Mouse (Mus musculus): ENCODE measurements around the gene Tmcc2. TPM values are rescaled to one million over a fixed set of nuclear protein-coding genes. Genes with fewer than 3 reads are reported as not detected.

The Tmcc2 gene
- polyA plus RNA-seq, 1 experiment, result 35.2 TPM

DNA sequence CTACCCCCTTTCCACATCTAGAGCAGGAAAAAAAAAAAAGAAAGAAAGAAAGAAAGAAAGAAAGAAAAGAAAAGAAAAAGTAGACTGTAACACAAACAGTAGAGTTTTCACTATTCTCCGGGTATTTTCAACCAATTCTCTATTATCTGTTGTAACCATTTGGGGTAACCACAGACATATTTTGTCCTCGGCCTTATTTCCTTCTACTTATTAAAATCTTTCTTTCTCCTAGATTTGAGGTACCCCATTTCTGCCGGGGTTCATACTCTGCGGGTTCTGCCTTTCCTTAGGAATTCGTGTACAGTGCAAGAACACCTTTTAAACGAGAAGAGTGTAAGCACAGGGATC lies 25.8 kb upstream of the Tmcc2 start:
- Histone ChIP-seq H3K4me2 (ENCODE audit: low read depth) (peak overlapping the region; percentile 88), H3K4me3 (peak overlapping the region; percentile 62), H3ac (ENCODE audit: control insufficient read depth, insufficient read length) (no peak overlapping the region), H3K79me2 (ENCODE audit: control insufficient read depth, insufficient read depth) (peaks cover 33% of the 10 kb centered on the region), H3K36me3 (ENCODE audit: control insufficient read depth, insufficient read depth) (no peaks in the 10 kb centered on the region), H3K27me3 (ENCODE audit: control insufficient read depth, insufficient read depth, insufficient read length) (no peaks in the 10 kb centered on the region)
- TF ChIP-seq MYOG (IDR thresholded peaks at IDR 0.05; ENCODE audit: control insufficient read depth in 1 of 3, insufficient read depth in 1 of 3, insufficient read length in 2 of 3, low read depth in 2 of 3), result no peak
- TF ChIP-seq MAX (IDR thresholded peaks at IDR 0.05; ENCODE audit: low read depth), result no peak
- TF ChIP-seq MYOD1 (IDR thresholded peaks at IDR 0.05; ENCODE audit: control insufficient read depth in 1 of 3, insufficient read length in 2 of 3, low read depth in 2 of 3), result no peak
- TF ChIP-seq TCF3 (IDR thresholded peaks at IDR 0.05; ENCODE audit: insufficient read length, low read depth), result no peak
- TF ChIP-seq REST (IDR thresholded peaks at IDR 0.05; ENCODE audit: insufficient read depth, insufficient read length), result no peak
- TF ChIP-seq POLR2A (IDR thresholded peaks at IDR 0.05; ENCODE audit: insufficient read length, low read depth), result no peak
- TF ChIP-seq USF1 (IDR thresholded peaks at IDR 0.05; ENCODE audit: low read depth), result no peak
- TF ChIP-seq E2F4 (IDR thresholded peaks at IDR 0.05; ENCODE audit: insufficient read depth), result no peak
- TF ChIP-seq SRF (IDR thresholded peaks at IDR 0.05; ENCODE audit: control insufficient read depth, insufficient read length, low read depth), result no peak
- TF ChIP-seq POLR2AphosphoS2 (IDR thresholded peaks at IDR 0.05; ENCODE audit: insufficient read length, low read depth), result no peak
- no peak for TF ChIP-seq CEBPB (IDR thresholded peaks at IDR 0.05; ENCODE audit: insufficient read depth, poor library complexity, severe bottlenecking)
- no peak for TF ChIP-seq TCF12 (IDR thresholded peaks at IDR 0.05; ENCODE audit: insufficient read depth, poor library complexity, severe bottlenecking)

DNA sequence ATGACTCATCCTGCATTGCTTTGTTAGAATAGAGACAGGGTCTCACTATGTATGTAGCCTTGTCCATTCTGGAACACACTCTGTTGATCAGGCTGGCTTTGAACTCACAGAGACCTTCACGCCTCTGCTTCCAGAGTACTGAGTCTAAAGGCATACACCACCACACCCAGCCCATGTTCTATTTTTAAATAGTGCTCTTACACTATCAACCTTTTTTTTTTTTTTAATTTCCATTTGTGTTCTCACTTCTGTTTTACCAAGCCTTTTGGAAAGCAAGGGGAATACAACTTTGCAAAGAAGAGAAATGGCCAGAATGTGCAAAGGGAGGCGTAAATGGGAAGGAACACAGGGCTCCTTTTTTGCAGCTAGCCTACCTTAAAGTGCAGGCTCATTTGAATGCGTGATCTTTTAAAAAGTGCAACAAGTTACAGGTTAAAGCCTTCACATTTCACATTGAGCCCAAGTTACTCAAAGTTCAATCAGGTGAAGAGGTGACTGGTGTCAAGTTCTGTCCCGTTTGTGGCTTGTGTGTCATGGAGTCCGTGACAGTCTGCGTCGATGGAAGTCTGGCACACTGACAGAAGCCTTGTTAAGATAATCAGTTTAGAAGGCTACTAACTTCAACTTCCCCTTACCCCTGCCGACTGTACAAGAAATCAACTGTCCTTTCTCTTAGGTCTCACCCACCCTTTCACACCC lies 25.3 kb upstream of the Tmcc2 start:
- Histone ChIP-seq H3K4me3 (peak overlapping the region; percentile 62), H3K36me3 (ENCODE audit: control insufficient read depth, insufficient read depth) (no peaks in the 10 kb centered on the region), H3K4me2 (ENCODE audit: low read depth) (peak overlapping the region; percentile 88), H3K27me3 (ENCODE audit: control insufficient read depth, insufficient read depth, insufficient read length) (no peaks in the 10 kb centered on the region), H3ac (ENCODE audit: control insufficient read depth, insufficient read length) (no peak overlapping the region), H3K79me2 (ENCODE audit: control insufficient read depth, insufficient read depth) (peaks cover 29% of the 10 kb centered on the region)
- TF ChIP-seq CEBPB (IDR thresholded peaks at IDR 0.05; ENCODE audit: insufficient read depth, poor library complexity, severe bottlenecking) (no peak), POLR2A (IDR thresholded peaks at IDR 0.05; ENCODE audit: insufficient read length, low read depth) (no peak), MYOG (IDR thresholded peaks at IDR 0.05; ENCODE audit: control insufficient read depth in 1 of 3, insufficient read depth in 1 of 3, insufficient read length in 2 of 3, low read depth in 2 of 3) (no peak), POLR2AphosphoS2 (IDR thresholded peaks at IDR 0.05; ENCODE audit: insufficient read length, low read depth) (no peak), TCF12 (IDR thresholded peaks at IDR 0.05; ENCODE audit: insufficient read depth, poor library complexity, severe bottlenecking) (no peak), MAX (IDR thresholded peaks at IDR 0.05; ENCODE audit: low read depth) (no peak), MYOD1 (IDR thresholded peaks at IDR 0.05; ENCODE audit: control insufficient read depth in 1 of 3, insufficient read length in 2 of 3, low read depth in 2 of 3) (no peak), REST (IDR thresholded peaks at IDR 0.05; ENCODE audit: insufficient read depth, insufficient read length) (no peak), TCF3 (IDR thresholded peaks at IDR 0.05; ENCODE audit: insufficient read length, low read depth) (no peak), SRF (IDR thresholded peaks at IDR 0.05; ENCODE audit: control insufficient read depth, insufficient read length, low read depth) (no peak), USF1 (IDR thresholded peaks at IDR 0.05; ENCODE audit: low read depth) (no peak), E2F4 (IDR thresholded peaks at IDR 0.05; ENCODE audit: insufficient read depth) (no peak)

DNA sequence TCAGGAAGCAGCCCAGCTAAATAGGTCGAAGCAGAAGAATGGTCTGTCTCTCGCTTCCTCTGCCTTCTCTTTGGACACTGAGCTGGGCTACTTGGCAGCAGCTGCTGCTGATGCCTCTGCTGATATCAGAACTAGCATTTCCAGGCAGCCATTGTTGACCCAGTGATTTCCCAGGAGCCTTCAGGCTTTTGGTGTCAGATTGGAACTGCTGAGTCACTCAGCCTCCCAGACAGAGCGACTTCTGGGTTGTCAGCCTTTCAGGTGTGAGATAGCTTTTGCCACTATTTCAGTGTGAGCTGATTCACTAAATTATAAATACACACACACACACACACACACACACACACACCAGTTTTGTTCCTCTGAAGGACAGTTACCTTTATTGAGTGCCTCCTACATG lies 19.6 kb upstream of the Tmcc2 start:
- Histone ChIP-seq H3K4me3 (no peak overlapping the region), H3ac (ENCODE audit: control insufficient read depth, insufficient read length) (no peak overlapping the region), H3K4me2 (ENCODE audit: low read depth) (no peak overlapping the region), H3K27me3 (ENCODE audit: control insufficient read depth, insufficient read depth, insufficient read length) (no peaks in the 10 kb centered on the region), H3K79me2 (ENCODE audit: control insufficient read depth, insufficient read depth) (no peaks in the 10 kb centered on the region), H3K36me3 (ENCODE audit: control insufficient read depth, insufficient read depth) (no peaks in the 10 kb centered on the region)
- TF ChIP-seq SRF (IDR thresholded peaks at IDR 0.05; ENCODE audit: control insufficient read depth, insufficient read length, low read depth) (no peak), POLR2A (IDR thresholded peaks at IDR 0.05; ENCODE audit: insufficient read length, low read depth) (no peak), REST (IDR thresholded peaks at IDR 0.05; ENCODE audit: insufficient read depth, insufficient read length) (no peak), TCF12 (IDR thresholded peaks at IDR 0.05; ENCODE audit: insufficient read depth, poor library complexity, severe bottlenecking) (no peak), USF1 (IDR thresholded peaks at IDR 0.05; ENCODE audit: low read depth) (no peak), CEBPB (IDR thresholded peaks at IDR 0.05; ENCODE audit: insufficient read depth, poor library complexity, severe bottlenecking) (no peak), POLR2AphosphoS2 (IDR thresholded peaks at IDR 0.05; ENCODE audit: insufficient read length, low read depth) (no peak), MYOG (IDR thresholded peaks at IDR 0.05; ENCODE audit: control insufficient read depth in 1 of 3, insufficient read depth in 1 of 3, insufficient read length in 2 of 3, low read depth in 2 of 3) (no peak), MAX (IDR thresholded peaks at IDR 0.05; ENCODE audit: low read depth) (no peak), E2F4 (IDR thresholded peaks at IDR 0.05; ENCODE audit: insufficient read depth) (no peak), TCF3 (IDR thresholded peaks at IDR 0.05; ENCODE audit: insufficient read length, low read depth) (no peak), MYOD1 (IDR thresholded peaks at IDR 0.05; ENCODE audit: control insufficient read depth in 1 of 3, insufficient read length in 2 of 3, low read depth in 2 of 3) (no peak)

DNA sequence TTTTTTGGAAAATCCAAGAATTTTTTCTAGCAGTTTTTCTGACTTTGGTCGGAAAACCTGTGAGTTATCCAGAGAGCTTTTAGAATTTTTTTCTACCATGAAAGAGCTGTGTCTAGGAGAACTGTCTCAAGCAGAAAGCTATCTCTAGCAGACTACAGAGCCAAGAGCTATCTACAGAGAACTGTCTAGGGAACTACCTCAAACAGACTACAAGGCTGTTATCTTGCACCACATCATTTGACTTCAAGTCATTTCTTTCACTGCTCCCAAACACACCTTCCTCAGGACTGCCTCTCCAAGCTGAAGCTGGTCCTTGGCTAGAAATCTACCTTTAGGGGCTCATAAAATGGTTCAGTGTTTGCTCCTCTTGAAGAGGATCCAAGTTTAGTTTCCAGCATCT lies 10.8 kb upstream of the Tmcc2 start:
- Histone ChIP-seq H3K4me2 (ENCODE audit: low read depth) (no peak overlapping the region), H3K4me3 (no peak overlapping the region), H3K36me3 (ENCODE audit: control insufficient read depth, insufficient read depth) (no peaks in the 10 kb centered on the region), H3K79me2 (ENCODE audit: control insufficient read depth, insufficient read depth) (no peaks in the 10 kb centered on the region), H3ac (ENCODE audit: control insufficient read depth, insufficient read length) (no peak overlapping the region), H3K27me3 (ENCODE audit: control insufficient read depth, insufficient read depth, insufficient read length) (no peaks in the 10 kb centered on the region)
- TF ChIP-seq CEBPB (IDR thresholded peaks at IDR 0.05; ENCODE audit: insufficient read depth, poor library complexity, severe bottlenecking) (no peak), MYOG (IDR thresholded peaks at IDR 0.05; ENCODE audit: control insufficient read depth in 1 of 3, insufficient read depth in 1 of 3, insufficient read length in 2 of 3, low read depth in 2 of 3) (no peak), REST (IDR thresholded peaks at IDR 0.05; ENCODE audit: insufficient read depth, insufficient read length) (no peak), TCF12 (IDR thresholded peaks at IDR 0.05; ENCODE audit: insufficient read depth, poor library complexity, severe bottlenecking) (no peak), SRF (IDR thresholded peaks at IDR 0.05; ENCODE audit: control insufficient read depth, insufficient read length, low read depth) (no peak), MAX (IDR thresholded peaks at IDR 0.05; ENCODE audit: low read depth) (no peak), POLR2AphosphoS2 (IDR thresholded peaks at IDR 0.05; ENCODE audit: insufficient read length, low read depth) (no peak), E2F4 (IDR thresholded peaks at IDR 0.05; ENCODE audit: insufficient read depth) (no peak), POLR2A (IDR thresholded peaks at IDR 0.05; ENCODE audit: insufficient read length, low read depth) (no peak), USF1 (IDR thresholded peaks at IDR 0.05; ENCODE audit: low read depth) (no peak), TCF3 (IDR thresholded peaks at IDR 0.05; ENCODE audit: insufficient read length, low read depth) (no peak), MYOD1 (IDR thresholded peaks at IDR 0.05; ENCODE audit: control insufficient read depth in 1 of 3, insufficient read length in 2 of 3, low read depth in 2 of 3) (no peak)
